Mouse (Mus musculus): ENCODE measurements at regions not wholly inside any gene's neighbourhood (a gene's known extent, or its start where the extent isn't known, plus 50 kb on each side); places are given as distances from the start of the nearest gene placed in this dataset.

DNA sequence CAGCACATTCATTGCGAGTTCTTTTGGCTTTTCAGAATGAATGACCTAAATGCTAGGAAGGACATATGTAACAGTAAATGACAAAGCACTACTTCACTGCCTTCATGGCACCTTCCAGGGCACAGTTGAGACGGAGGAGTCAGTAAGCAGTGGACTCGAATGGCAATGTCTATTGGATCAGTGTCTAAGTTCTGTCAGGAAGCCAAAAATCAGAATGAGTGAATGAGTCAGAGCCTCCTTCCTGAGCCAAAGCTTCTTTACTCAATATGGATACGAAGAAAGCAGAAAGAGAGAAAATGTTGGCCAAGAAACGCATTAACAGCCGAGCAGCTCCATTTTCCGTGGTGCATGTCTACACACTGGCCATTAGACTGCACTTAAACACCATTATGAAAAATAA lies 268.3 kb downstream of the Elavl2 start:
- Histone ChIP-seq H3K4me1 (ENCODE audit: control insufficient read depth in 1 of 2, insufficient read depth in 2 of 2) (no peaks in the 10 kb centered on the region), H3K79me2 (replicated peaks; ENCODE audit: control insufficient read depth, extremely low read depth, insufficient read depth, poor library complexity, severe bottlenecking) (no peaks in the 10 kb centered on the region), H3K4me3 (replicated peaks in 1 of 3; ENCODE audit: low read depth in 2 of 3, low read length in 2 of 3, poor library complexity in 1 of 3) (no peak overlapping the region), H3K27ac (ENCODE audit: insufficient read depth, low read depth) (no peak overlapping the region), H3K9ac (ENCODE audit: insufficient read depth, low read depth) (no peak overlapping the region), H3K27me3 (replicated peaks) (no peaks in the 10 kb centered on the region), H3K9me3 (replicated peaks; ENCODE audit: low read length) (peaks cover 56% of the 10 kb centered on the region), H3K36me3 (replicated peaks in 1 of 2; ENCODE audit: control insufficient read depth in 1 of 2, insufficient read depth in 1 of 2, low read length in 1 of 2) (no peaks in the 10 kb centered on the region), H3K4me2 (ENCODE audit: insufficient read depth, low read depth, poor library complexity, severe bottlenecking) (no peak overlapping the region)
- no peak for DNase-seq (ENCODE audit: extremely low read depth)
- dilution Hi-C loops (cut with MboI; ENCODE audit: extremely low pct_ligation_motif_present, extremely low pct_unique_long_range_greater_than_20kb, low sequenced_read_pairs): no loop called here
- in situ Hi-C loops (cut with MboI; ENCODE audit: low pct_ligation_motif_present, low pct_unique_long_range_greater_than_20kb, low sequenced_read_pairs): no loop called here
- no peak for TF ChIP-seq SMC3 (IDR thresholded peaks at IDR 0.05; ENCODE audit: low read depth, low read length)

DNA sequence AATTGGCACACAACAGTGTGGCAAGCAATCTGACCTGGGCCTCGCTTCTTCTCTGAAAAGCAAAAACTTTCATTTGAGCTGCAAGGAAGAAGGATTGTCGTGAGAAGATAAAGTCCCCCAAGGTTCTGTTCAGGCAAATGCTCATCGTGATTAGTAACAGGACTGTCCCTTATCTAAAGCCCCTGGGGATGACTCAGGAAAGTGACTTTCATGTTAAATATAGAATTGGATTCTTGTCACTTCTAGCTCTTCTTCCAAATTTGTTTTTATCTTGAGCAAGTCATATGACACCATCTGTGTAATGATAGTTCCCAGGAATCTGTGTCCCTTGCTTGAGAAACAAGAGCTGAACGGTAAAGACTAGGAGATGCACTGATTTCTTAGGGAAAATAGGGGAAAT lies 280.3 kb downstream of the Elavl2 start:
- dilution Hi-C loops (cut with MboI; ENCODE audit: extremely low pct_ligation_motif_present, extremely low pct_unique_long_range_greater_than_20kb, low sequenced_read_pairs): no loop called here
- TF ChIP-seq GABPA (IDR thresholded peaks at IDR 0.05; ENCODE audit: insufficient replicate concordance, low read depth, low read length) (no peak), ZMIZ1 (IDR thresholded peaks at IDR 0.05; ENCODE audit: low read depth, low read length) (no peak), ZC3H11A (IDR thresholded peaks at IDR 0.05; ENCODE audit: low read depth, low read length) (no peak), UBTF (IDR thresholded peaks at IDR 0.05; ENCODE audit: low read depth, low read length) (no peak), EP300 (IDR thresholded peaks at IDR 0.05; ENCODE audit: low read length) (no peak), PAX5 (IDR thresholded peaks at IDR 0.05; ENCODE audit: low read length) (no peak), CTCF (conservative IDR thresholded peaks at IDR 0.05 in 1 of 2, IDR thresholded peaks at IDR 0.05 in 1 of 2; ENCODE audit: low read depth in 2 of 2, low read length in 2 of 2) (no peak), MAZ (IDR thresholded peaks at IDR 0.05; ENCODE audit: low read depth, low read length) (no peak), MEF2A (IDR thresholded peaks at IDR 0.05; ENCODE audit: borderline replicate concordance, low read depth, low read length) (no peak), SMC3 (IDR thresholded peaks at IDR 0.05; ENCODE audit: low read depth, low read length) (no peak), ZNF384 (IDR thresholded peaks at IDR 0.05; ENCODE audit: low read depth, low read length) (no peak), MXI1 (IDR thresholded peaks at IDR 0.05; ENCODE audit: low read depth, low read length) (no peak), POLR2AphosphoS2 (IDR thresholded peaks at IDR 0.05; ENCODE audit: low read depth, low read length) (no peak), HCFC1 (IDR thresholded peaks at IDR 0.05; ENCODE audit: low read depth, low read length) (no peak), USF1 (IDR thresholded peaks at IDR 0.05; ENCODE audit: low read depth, low read length) (no peak), TCF12 (IDR thresholded peaks at IDR 0.05; ENCODE audit: low read depth, low read length) (no peak), CHD2 (IDR thresholded peaks at IDR 0.05; ENCODE audit: low read length) (no peak), JUND (conservative IDR thresholded peaks at IDR 0.05; ENCODE audit: low read depth, low read length) (no peak)
- Histone ChIP-seq H3K27me3 (replicated peaks) (no peaks in the 10 kb centered on the region), H3K79me2 (replicated peaks; ENCODE audit: control insufficient read depth, extremely low read depth, insufficient read depth, poor library complexity, severe bottlenecking) (no peaks in the 10 kb centered on the region), H3K4me1 (ENCODE audit: control insufficient read depth in 1 of 2, insufficient read depth in 2 of 2) (no peaks in the 10 kb centered on the region), H3K36me3 (replicated peaks in 1 of 2; ENCODE audit: control insufficient read depth in 1 of 2, insufficient read depth in 1 of 2, low read length in 1 of 2) (no peaks in the 10 kb centered on the region), H3K27ac (ENCODE audit: insufficient read depth, low read depth) (no peak overlapping the region), H3K9ac (ENCODE audit: insufficient read depth, low read depth) (no peak overlapping the region), H3K4me3 (replicated peaks in 1 of 3; ENCODE audit: low read depth in 2 of 3, low read length in 2 of 3, poor library complexity in 1 of 3) (no peak overlapping the region), H3K4me2 (ENCODE audit: insufficient read depth, low read depth, poor library complexity, severe bottlenecking) (no peak overlapping the region), H3K9me3 (replicated peaks; ENCODE audit: low read length) (peaks cover 44% of the 10 kb centered on the region)
- no peak for DNase-seq (ENCODE audit: extremely low read depth)
- in situ Hi-C loops (cut with MboI; ENCODE audit: low pct_ligation_motif_present, low pct_unique_long_range_greater_than_20kb, low sequenced_read_pairs): no loop called here

All from CH12.LX (cell line).